8 mouse cellular contexts compared by ENCODE assay signal in genomic region chr14:61686821-61687341, GRCm38 (mm10).
DNase-seq lines count a peak whose midpoint lies in the region; ATAC-seq and TF ChIP-seq lines count a peak whose summit lies in the region.

No protein-coding gene starts in this region.

- no peaks in the 10 kb centered on the region for H3K36me3 ChIP-seq in E14TG2a.4 (ENCODE audit: insufficient read depth, low read length)
- H3K36me3 ChIP-seq in forebrain, embryonic 10.5 days (replicated peaks): no peaks in the 10 kb centered on the region
- no peaks in the 10 kb centered on the region for H3K36me3 ChIP-seq in limb, embryonic 12.5 days
- no peaks in the 10 kb centered on the region for H3K36me3 ChIP-seq in midbrain, embryonic 16.5 days (ENCODE audit: control insufficient read depth, insufficient read depth, low read length)

- H3K27me3 ChIP-seq in E14TG2a.4 (ENCODE audit: insufficient read depth, low read length): peaks cover 92% of the 10 kb centered on the region
- H3K27me3 ChIP-seq in forebrain, embryonic 10.5 days (ENCODE audit: poor library complexity, severe bottlenecking): peaks cover 94% of the 10 kb centered on the region
- H3K27me3 ChIP-seq in limb, embryonic 12.5 days: peaks cover 72% of the 10 kb centered on the region
- peaks cover 36% of the 10 kb centered on the region for H3K27me3 ChIP-seq in midbrain, embryonic 16.5 days (ENCODE audit: control insufficient read depth, insufficient read depth, low read depth, low read length)

- no peaks in the 10 kb centered on the region for H3K9me3 ChIP-seq in E14TG2a.4 (ENCODE audit: low read length)
- H3K9me3 ChIP-seq in forebrain, embryonic 10.5 days: no peaks in the 10 kb centered on the region
- H3K9me3 ChIP-seq in limb, embryonic 12.5 days: no peaks in the 10 kb centered on the region
- no peaks in the 10 kb centered on the region for H3K9me3 ChIP-seq in midbrain, embryonic 16.5 days (replicated peaks; ENCODE audit: control insufficient read depth, low read length, poor library complexity, severe bottlenecking)

- peak overlapping the region; percentile 56; the same call in 1 of the 2 replicates for H3K27ac ChIP-seq in forebrain, embryonic 10.5 days
- H3K27ac ChIP-seq in limb, embryonic 12.5 days: no peak overlapping the region
- H3K27ac ChIP-seq in midbrain, embryonic 16.5 days (ENCODE audit: low read length): no peak overlapping the region

- TF ChIP-seq CTCF in E14TG2a.4 (conservative IDR thresholded peaks at IDR 0.05; ENCODE audit: low read length): no peak

- under 1% methylated on average over 33 of the region's 33 CpGs for WGBS in forebrain, embryonic 10.5 days
- under 1% methylated on average over 33 of the region's 33 CpGs for WGBS in limb, embryonic 12.5 days
- under 1% methylated on average over 33 of the region's 33 CpGs for WGBS in midbrain, embryonic 16.5 days

- peak overlapping the region; percentile 85 for H3K4me2 ChIP-seq in limb, embryonic 12.5 days
- peak overlapping the region; percentile 37 for H3K4me2 ChIP-seq in midbrain, embryonic 16.5 days (ENCODE audit: low read length)

- peaks cover 63% of the 10 kb centered on the region for H3K4me1 ChIP-seq in E14TG2a.4 (replicated peaks; ENCODE audit: low read depth, low read length)
- peaks cover 70% of the 10 kb centered on the region for H3K4me1 ChIP-seq in forebrain, embryonic 10.5 days
- peaks cover 67% of the 10 kb centered on the region for H3K4me1 ChIP-seq in limb, embryonic 12.5 days (replicated peaks)
- peaks cover 11% of the 10 kb centered on the region for H3K4me1 ChIP-seq in midbrain, embryonic 16.5 days (ENCODE audit: control insufficient read depth, insufficient read depth, low read length)

- H3K9ac ChIP-seq in limb, embryonic 12.5 days (replicated peaks): peak overlapping the region; percentile 63
- no peak overlapping the region for H3K9ac ChIP-seq in midbrain, embryonic 16.5 days (ENCODE audit: low read depth, low read length)

- H3K4me3 ChIP-seq in E14TG2a.4 (replicated peaks; ENCODE audit: low read length): peak overlapping the region; percentile 70
- peak overlapping the region; percentile 54 for H3K4me3 ChIP-seq in forebrain, embryonic 10.5 days
- peak overlapping the region; percentile 42 for H3K4me3 ChIP-seq in limb, embryonic 12.5 days (replicated peaks)
- peak overlapping the region; percentile 11 for H3K4me3 ChIP-seq in midbrain, embryonic 16.5 days (ENCODE audit: low read depth, low read length)

- DNase-seq in T-cell, adult 2 months (ENCODE audit: low spot score): peak; percentile 29
- peak; percentile 58 for DNase-seq in forebrain, embryonic 10.5 days (ENCODE audit: extremely low spot score, low spot score)
- peak; percentile 32 for DNase-seq in heart, postnatal 25 days (ENCODE audit: low spot score)
- peak; percentile 60 for DNase-seq in thymus, postnatal 25 days

- intact Hi-C loops in heart, postnatal 25 days (cut with DNase I): loop anchor here (2.0 to 10.0 kb wide), 2 partner anchors 46 to 488 kb away; no protein-coding TSS in a partner anchor

- ATAC-seq in limb, embryonic 12.5 days (ENCODE audit: insufficient number of reproducible peaks, insufficient read depth, low FRiP score, low TSS enrichment, low read depth): no peak
- ATAC-seq in midbrain, embryonic 16.5 days: no peak
- ATAC-seq in granulocyte monocyte progenitor cell, adult 5-6 weeks (replicated peaks; ENCODE audit: poor library complexity, severe bottlenecking): no peak

Comparison
In these comparisons a context has a peak if more than half of its experiments do, and no peak if none do; other contexts are left out.
1. H3K4me3 ChIP-seq: peak in every context shown above with its lines; median percentile 70 in E14TG2a.4; 54 in forebrain, embryonic 10.5 days; 42 in limb, embryonic 12.5 days; 11 in midbrain, embryonic 16.5 days.